Mouse (Mus musculus) gastrocnemius, adult 8-10 months (tissue): ENCODE data around the gene Cfap43. TPM values are rescaled to one million over a fixed set of nuclear protein-coding genes. Genes with fewer than 3 reads are reported as not detected.

Experiments
- DNase-seq, 2 experiments: peaks; one replicate each; pipeline ENCODE4 v3.0.0; 2022; ENCODE audit warnings: low spot score in 2 of 2
- total RNA-seq, 4 experiments: library from RNA; stranded (reverse); gene quantifications; 2 replicates each; pipeline ENCODE4 v1.2.4; 2022

Gene Cfap43
- total RNA-seq, 4 experiments from 2014 or later: not detected

GRCm38 (mm10) chr19:47795009-47795728, 123.9 kb downstream of the Cfap43 start:
- DNase-seq: peak; percentile 22 to 33

- DNase-seq: no peak
Measured at GRCm38 (mm10) chr19:47794331-47794730, 124.8 kb downstream of the Cfap43 start.

- no peak for DNase-seq
Measured at GRCm38 (mm10) chr19:47790316-47791020, 128.6 kb downstream of the Cfap43 start.

- DNase-seq: no peak
Measured at GRCm38 (mm10) chr19:47783898-47784297, 135.2 kb downstream of the Cfap43 start.

GRCm38 (mm10) chr19:47780972-47781371, 138.1 kb downstream of the Cfap43 start:
- no peak for DNase-seq

- no peak for DNase-seq
Measured at GRCm38 (mm10) chr19:47780145-47780544, 138.9 kb downstream of the Cfap43 start.

GRCm38 (mm10) chr19:47777847-47778246, 141.2 kb downstream of the Cfap43 start:
- no peak for DNase-seq

- no peak for DNase-seq
Measured at GRCm38 (mm10) chr19:47755625-47756024, 163.5 kb downstream of the Cfap43 start.

GRCm38 (mm10) chr19:47754931-47755330, 164.2 kb downstream of the Cfap43 start:
- DNase-seq: no peak

GRCm38 (mm10) chr19:47753921-47754320, 165.2 kb downstream of the Cfap43 start:
- no peak for DNase-seq

- no peak for DNase-seq
Measured at GRCm38 (mm10) chr19:47752456-47752855, 166.6 kb downstream of the Cfap43 start.

- DNase-seq: no peak
Measured at GRCm38 (mm10) chr19:47750391-47750790, 168.7 kb downstream of the Cfap43 start.

GRCm38 (mm10) chr19:47748950-47749349, 170.1 kb downstream of the Cfap43 start:
- no peak for DNase-seq

- no peak for DNase-seq
Measured at GRCm38 (mm10) chr19:47747072-47747471, 172.0 kb downstream of the Cfap43 start.

GRCm38 (mm10) chr19:47731931-47732330, 187.2 kb downstream of the Cfap43 start:
- peak; percentile 18 to 29 for DNase-seq

GRCm38 (mm10) chr19:47731071-47731881, 187.8 kb downstream of the Cfap43 start, which contains the start of gene Sfr1:
Sfr1 (plus strand) TSS chr19:47731682.
- DNase-seq: peak; percentile 98 to 99

GRCm38 (mm10) chr19:47730691-47731070, 188.4 kb downstream of the Cfap43 start:
- peak; percentile 30 to 47 for DNase-seq

- no peak for DNase-seq
Measured at GRCm38 (mm10) chr19:47725643-47726140, 193.4 kb downstream of the Cfap43 start.

GRCm38 (mm10) chr19:47724903-47725302, 194.2 kb downstream of the Cfap43 start:
- no peak for DNase-seq

- no peak for DNase-seq
Measured at GRCm38 (mm10) chr19:47722471-47722870, 196.6 kb downstream of the Cfap43 start.

GRCm38 (mm10) chr19:47719147-47719546, 199.9 kb downstream of the Cfap43 start:
- no peak for DNase-seq

- no peak for DNase-seq
Measured at GRCm38 (mm10) chr19:47716144-47716543, 202.9 kb downstream of the Cfap43 start.
